Mouse (Mus musculus) spleen, adult 18-20 months (tissue): ENCODE data around the gene Malsu1.
A peak's percentile ranks its signal among the peaks of the same experiment; 100 is the strongest.

Source experiments
- DNase-seq, 2 experiments: peaks; one replicate each; pipeline ENCODE4 v3.0.0; 2022; ENCODE audit warnings: mixed read lengths in 2 of 2

The Malsu1 gene

GRCm38 (mm10) chr6:49073304-49074116 lies at the start of gene Malsu1:
TSS of gene Malsu1 (plus strand) at chr6:49073795.
- DNase-seq: peak; percentile 82 to 91

DNA sequence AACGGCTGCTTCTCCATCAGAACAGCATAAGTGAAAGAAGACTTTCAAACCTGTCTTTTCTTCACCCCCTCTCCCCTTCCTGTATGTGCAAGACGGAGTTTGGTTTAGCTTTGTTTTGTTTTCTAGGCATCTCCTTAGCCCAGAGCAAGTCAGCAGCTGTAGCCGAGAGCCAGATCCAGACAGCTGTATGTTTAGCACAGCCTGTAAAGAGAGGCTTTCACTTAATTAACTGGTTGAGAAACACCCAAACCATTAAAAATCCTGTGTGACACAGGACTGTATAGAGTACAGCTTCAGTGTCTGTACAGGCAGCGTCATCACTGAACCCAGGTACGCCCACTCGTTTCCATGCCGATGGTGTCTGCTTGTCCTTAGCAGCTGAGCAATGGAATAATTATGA lies 48.3 kb upstream of the Malsu1 start:
- no peak for DNase-seq

- no peak for DNase-seq
Measured at GRCm38 (mm10) chr6:49026496-49026895, 47.1 kb upstream of the Malsu1 start.

DNA sequence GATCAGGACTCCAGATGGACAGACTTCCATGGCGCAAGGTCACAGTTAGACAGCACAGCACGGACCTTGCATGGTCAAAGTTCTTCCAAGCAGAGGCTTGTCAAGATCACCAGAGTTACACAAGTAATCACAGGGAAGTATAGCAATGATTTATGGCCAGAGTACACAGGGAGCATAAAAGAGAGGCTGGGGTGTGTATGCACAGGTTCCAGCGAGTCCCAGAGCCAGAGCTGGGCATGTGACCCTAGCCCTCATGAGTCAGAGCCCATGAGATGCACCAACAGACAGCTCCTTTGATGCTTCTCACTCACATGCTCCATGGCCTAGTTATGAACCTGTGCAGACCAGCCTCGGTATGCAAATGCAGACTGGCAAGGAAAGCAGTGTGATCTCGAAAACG lies 45.6 kb upstream of the Malsu1 start:
- no peak for DNase-seq

- no peak for DNase-seq
Measured at GRCm38 (mm10) chr6:49028708-49029107, 44.9 kb upstream of the Malsu1 start.

DNA sequence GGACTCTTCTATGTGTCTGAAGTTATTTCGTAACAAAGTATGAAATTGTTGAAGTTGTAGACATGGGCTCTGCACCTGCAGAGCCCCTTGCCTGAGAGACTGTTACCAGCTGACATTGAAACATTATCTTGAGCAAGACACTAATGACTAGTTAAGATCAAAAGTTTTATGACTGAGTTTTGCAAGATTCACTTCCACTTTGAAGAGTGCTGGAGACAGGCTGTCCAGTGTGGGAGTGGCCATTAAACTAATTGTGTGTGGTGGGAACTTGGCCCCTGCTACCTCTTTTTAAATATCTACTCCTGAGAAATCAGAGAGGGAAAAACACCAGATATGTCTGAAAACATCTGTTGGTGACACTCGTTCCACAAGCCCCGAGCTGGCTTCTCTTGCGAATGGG lies 42.4 kb upstream of the Malsu1 start:
- DNase-seq: no peak

DNA sequence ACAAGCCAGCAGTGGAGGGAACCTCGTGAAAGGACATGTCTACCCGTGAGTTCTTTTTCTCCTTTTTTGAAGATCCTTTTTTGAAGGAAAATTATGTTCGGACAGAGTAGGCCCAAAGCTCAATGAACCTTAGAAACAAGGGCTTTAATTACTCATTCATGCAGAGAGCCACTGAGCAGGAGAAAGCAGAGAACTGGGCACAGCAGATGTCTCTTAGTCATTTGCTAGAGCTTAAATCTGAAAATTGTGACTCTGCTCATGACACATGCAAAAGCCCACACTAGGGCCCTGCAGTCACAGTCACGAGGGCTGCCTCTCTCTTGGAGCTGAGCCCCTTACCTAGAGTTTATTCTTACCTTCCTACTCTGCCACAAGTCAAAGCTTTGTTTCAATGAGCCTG lies 40.8 kb upstream of the Malsu1 start:
- no peak for DNase-seq

DNA sequence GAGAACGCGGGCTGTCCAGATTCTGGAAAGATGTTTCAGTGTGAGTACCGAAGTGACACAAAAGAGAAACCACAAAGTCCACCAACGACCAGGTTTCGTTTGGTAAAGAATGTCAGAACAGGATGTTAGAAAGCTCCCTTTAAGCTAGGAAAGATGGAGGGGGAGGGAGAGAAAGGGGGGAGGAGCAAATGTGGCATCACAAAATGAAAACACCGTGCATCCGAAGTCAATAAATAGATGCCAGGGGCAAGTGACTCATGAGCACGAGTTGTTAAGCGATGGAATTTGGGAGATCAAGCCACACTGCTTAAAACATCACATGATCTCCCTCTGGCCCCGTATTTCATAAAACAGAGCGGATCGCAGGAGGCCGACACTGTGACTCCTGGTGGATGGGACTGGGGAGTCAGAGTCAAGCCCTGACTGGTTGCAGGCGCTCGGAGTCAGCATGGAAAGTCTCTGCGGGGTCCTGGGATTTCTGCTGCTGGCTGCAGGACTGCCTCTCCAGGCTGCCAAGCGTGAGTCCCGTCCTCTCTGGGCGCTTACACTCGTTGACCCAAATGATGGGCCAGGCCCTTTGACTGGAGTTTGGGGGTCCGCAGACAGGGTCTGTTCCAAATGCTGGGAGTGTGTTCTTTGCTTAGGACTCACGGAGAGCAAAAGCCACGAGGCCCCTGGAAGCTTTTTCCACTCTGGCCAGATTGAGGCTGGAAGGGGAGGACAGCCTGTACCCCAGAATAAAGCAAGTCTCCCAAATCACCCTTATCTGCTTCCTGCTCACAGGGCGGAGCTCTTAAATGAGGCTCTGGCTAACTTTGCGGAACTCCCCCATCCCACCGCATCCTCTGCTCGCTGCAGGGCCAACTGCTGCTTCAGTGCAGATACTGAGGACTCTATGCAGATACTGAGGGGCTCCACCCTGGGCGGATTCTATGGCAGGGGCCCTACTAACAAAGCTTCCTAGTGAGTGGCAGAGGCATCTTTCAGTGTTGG lies 37.0 kb upstream of the Malsu1 start, which contains the start of gene Gpnmb:
Gene Gpnmb (plus strand): TSS at position 272 of the 993 bp plus-strand sequence.
- no peak for DNase-seq

GRCm38 (mm10) chr6:49037268-49037662 lies 36.3 kb upstream of the Malsu1 start:
- DNase-seq: no peak

DNA sequence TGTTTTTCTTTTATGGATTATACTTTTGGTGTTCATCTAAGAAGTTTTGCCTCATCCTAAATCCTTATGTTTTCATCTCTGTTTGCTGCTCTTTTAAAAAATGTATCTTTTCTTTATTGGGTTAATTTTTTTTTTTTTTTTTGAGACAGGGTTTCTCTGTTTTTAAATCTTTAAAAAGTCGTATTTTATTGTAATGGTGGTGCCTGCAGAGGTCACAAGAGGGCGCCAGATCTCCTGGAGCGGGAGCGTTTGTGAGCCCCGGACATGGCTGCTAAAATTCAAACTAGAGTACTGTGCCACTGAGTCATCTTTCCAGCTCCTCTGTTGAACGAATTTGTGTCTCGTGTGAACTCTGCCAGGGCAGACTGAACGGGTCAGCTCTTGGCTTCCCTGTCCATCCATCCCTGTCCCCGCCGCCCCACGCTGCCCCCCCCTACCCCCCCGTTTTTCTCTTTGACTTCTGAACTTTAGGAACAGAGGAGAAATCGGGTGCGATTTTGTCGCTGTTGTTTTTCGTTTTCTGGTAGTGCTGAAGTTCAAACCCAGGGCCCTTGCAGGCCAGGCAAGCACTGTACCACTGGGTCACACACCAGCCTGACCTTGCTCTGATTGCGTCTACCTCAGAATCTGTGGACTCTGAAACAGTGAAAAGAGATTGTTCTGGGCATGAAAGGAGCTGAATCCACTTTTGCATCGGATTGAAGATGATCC lies 34.0 kb upstream of the Malsu1 start:
- peak in 1 of 2 experiments; percentile 52 for DNase-seq

- no peak for DNase-seq
Measured at GRCm38 (mm10) chr6:49046502-49046901, 27.1 kb upstream of the Malsu1 start.

DNA sequence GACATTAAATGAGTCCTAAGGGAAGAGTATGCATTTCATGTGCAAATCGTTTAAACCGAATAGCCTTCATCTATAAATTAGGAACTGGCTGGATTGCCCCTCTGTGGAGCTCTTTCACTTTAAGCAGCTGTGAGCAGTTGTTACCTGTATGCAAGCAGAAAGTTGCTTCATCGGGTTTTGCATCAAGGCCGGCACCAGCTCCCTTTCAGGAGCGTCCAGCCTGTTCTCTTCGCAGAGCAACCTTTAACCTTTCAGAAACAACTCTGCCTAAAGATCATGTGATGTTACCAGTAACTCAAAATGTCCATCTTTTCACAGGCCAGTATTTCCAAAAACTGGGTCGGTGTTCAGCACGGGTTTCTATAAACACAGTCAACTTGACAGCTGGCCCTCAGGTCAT lies 26.6 kb upstream of the Malsu1 start:
- DNase-seq: no peak

- no peak for DNase-seq
Measured at GRCm38 (mm10) chr6:49047848-49048247, 25.7 kb upstream of the Malsu1 start.

DNA sequence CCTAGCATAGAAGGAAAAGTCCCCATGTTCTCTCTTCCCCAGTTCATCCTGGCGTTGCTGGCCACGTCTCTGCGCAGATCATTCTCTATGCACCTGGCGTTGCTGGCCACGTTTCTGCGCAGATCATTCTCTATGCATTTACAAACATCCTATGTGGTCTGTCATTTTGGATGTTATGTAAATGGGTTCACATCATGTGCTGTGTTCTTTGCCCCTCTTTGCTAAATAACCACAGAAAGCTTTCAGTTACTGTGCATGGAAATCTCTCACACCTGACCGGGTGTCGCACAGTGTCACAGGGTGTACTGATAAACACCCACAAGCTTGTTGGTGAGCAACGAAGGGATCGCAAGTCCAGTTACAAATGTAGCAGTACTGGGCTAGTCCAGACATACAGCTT lies 25.2 kb upstream of the Malsu1 start:
- DNase-seq: no peak

GRCm38 (mm10) chr6:49050677-49051410 lies 22.8 kb upstream of the Malsu1 start:
- DNase-seq: no peak

- DNase-seq: no peak
Measured at GRCm38 (mm10) chr6:49052191-49052590, 21.4 kb upstream of the Malsu1 start.

GRCm38 (mm10) chr6:49055256-49055733 lies 18.3 kb upstream of the Malsu1 start:
- DNase-seq: no peak

DNA sequence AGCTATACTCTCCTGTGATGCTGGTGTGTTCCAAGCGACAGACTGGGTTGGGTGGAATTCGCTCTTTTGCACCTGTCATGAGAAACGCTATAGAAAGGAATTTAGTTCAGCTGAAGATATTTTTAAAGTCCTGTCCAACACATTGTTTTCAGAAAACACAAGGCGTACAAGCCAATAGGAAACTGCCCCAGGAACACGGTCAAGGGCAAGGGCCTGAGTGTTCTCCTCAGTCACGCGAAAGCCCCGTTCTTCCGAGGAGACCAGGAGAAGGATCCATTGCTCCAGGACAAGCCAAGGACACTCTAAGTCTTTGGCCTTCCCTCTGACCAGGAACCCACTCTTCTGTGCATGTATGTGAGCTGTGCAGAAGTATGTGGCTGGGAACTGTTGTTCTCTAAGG lies 17.6 kb upstream of the Malsu1 start:
- no peak for DNase-seq

- peak in 1 of 2 experiments; percentile 65 for DNase-seq
Measured at GRCm38 (mm10) chr6:49057053-49058021, 16.3 kb upstream of the Malsu1 start.

GRCm38 (mm10) chr6:49068361-49068760 lies 5.2 kb upstream of the Malsu1 start:
- DNase-seq: no peak

- no peak for DNase-seq
Measured at GRCm38 (mm10) chr6:49074117-49074490, 509 bp downstream of the Malsu1 start.
